Mouse (Mus musculus): ENCODE data around the gene Reep3.

GRCm38 (mm10) chr10:67061367-67061801 lies 35.4 kb downstream of the Reep3 start:
- TF ChIP-seq POU5F1 (IDR thresholded peaks at IDR 0.05; ENCODE audit: borderline replicate concordance, low read length) (no peak), CTCF (conservative IDR thresholded peaks at IDR 0.05; ENCODE audit: low read length) (no peak)

Data from E14TG2a.4 (cell line).